13 mouse cellular contexts compared by ENCODE assay signal in genomic region chr4:96697511-96698217, GRCm38 (mm10). TPM values are rescaled to one million over a fixed set of nuclear protein-coding genes. Genes with fewer than 3 reads are reported as not detected.
DNase-seq lines count a peak whose midpoint lies in the region; ATAC-seq and TF ChIP-seq lines count a peak whose summit lies in the region.
"Had no signal": no experiment of that assay in that cellular context is flagged by ENCODE, and none has a peak within 500 bp of the region (broad histone marks: within the 10 kb centered on the region; RNA-seq: fewer than 3 reads in every experiment).

No protein-coding gene starts in this region.

- H3K36me3 ChIP-seq in E14TG2a.4 (ENCODE audit: insufficient read depth, low read length): no peaks in the 10 kb centered on the region
- no peaks in the 10 kb centered on the region for H3K36me3 ChIP-seq in hindbrain, embryonic 12.5 days
- no peaks in the 10 kb centered on the region for H3K36me3 ChIP-seq in midbrain, embryonic 14.5 days (ENCODE audit: control insufficient read depth, insufficient read depth, low read length)

- no peak overlapping the region for H3K4me3 ChIP-seq in cerebellum, adult 2 months (replicated peaks; ENCODE audit: insufficient read depth, low read depth, low read length)
- peak overlapping the region; percentile 23; the same call in 1 of the 2 replicates for H3K4me3 ChIP-seq in E14TG2a.4 (replicated peaks; ENCODE audit: low read length)
- H3K4me3 ChIP-seq in hindbrain, embryonic 12.5 days: no peak overlapping the region
- no peak overlapping the region for H3K4me3 ChIP-seq in midbrain, embryonic 14.5 days (replicated peaks; ENCODE audit: low read depth, low read length)

- intact Hi-C loops in heart, postnatal 14 days (cut with DNase I): no loop called here

- H3K9me3 ChIP-seq in E14TG2a.4 (ENCODE audit: low read length): no peaks in the 10 kb centered on the region
- H3K9me3 ChIP-seq in hindbrain, embryonic 12.5 days (replicated peaks): no peaks in the 10 kb centered on the region
- H3K9me3 ChIP-seq in midbrain, embryonic 14.5 days (ENCODE audit: control insufficient read depth, low read length): no peaks in the 10 kb centered on the region

- WGBS in cerebellum, adult 2 months: 54% methylated on average over 15 of the region's 15 CpGs
- 50% methylated on average over 15 of the region's 15 CpGs for WGBS in hindbrain, embryonic 12.5 days
- 59% methylated on average over 15 of the region's 15 CpGs for WGBS in midbrain, embryonic 14.5 days

- 0 out of 2 replicates have a peak overlapping the region, but pooled peaks have one; percentile 1 for H3K4me2 ChIP-seq in hindbrain, embryonic 12.5 days (replicated peaks)
- no peak overlapping the region for H3K4me2 ChIP-seq in midbrain, embryonic 14.5 days (ENCODE audit: low read length)

- H3K27ac ChIP-seq in cerebellum, adult 2 months (ENCODE audit: insufficient read depth, low read length): no peak overlapping the region
- peak overlapping the region; percentile 42 for H3K27ac ChIP-seq in hindbrain, embryonic 12.5 days
- peak overlapping the region; percentile 62 for H3K27ac ChIP-seq in midbrain, embryonic 14.5 days (replicated peaks; ENCODE audit: low read depth, low read length)

- TF ChIP-seq CTCF in cerebellum, adult 2 months (IDR thresholded peaks at IDR 0.05; ENCODE audit: borderline replicate concordance, insufficient read depth, low read depth, low read length): no peak
- no peak for TF ChIP-seq CTCF in E14TG2a.4 (conservative IDR thresholded peaks at IDR 0.05; ENCODE audit: low read length)

- H3K4me1 ChIP-seq in cerebellum, adult 2 months (ENCODE audit: control insufficient read depth, insufficient read depth, low read length): no peaks in the 10 kb centered on the region
- H3K4me1 ChIP-seq in E14TG2a.4 (replicated peaks; ENCODE audit: low read depth, low read length): no peaks in the 10 kb centered on the region; the same call in 1 of the 2 replicates
- H3K4me1 ChIP-seq in hindbrain, embryonic 12.5 days: peaks cover 14% of the 10 kb centered on the region
- H3K4me1 ChIP-seq in midbrain, embryonic 14.5 days (ENCODE audit: control insufficient read depth, insufficient read depth, low read length): peaks cover 13% of the 10 kb centered on the region; the same call in 1 of the 2 replicates

- H3K27me3 ChIP-seq in cerebellum, adult 2 months (ENCODE audit: control insufficient read depth, insufficient read depth, low read length): no peaks in the 10 kb centered on the region; the same call in 1 of the 2 replicates
- peaks cover 8% of the 10 kb centered on the region; the same call in 1 of the 2 replicates for H3K27me3 ChIP-seq in E14TG2a.4 (ENCODE audit: insufficient read depth, low read length)
- H3K27me3 ChIP-seq in hindbrain, embryonic 12.5 days: no peaks in the 10 kb centered on the region
- no peaks in the 10 kb centered on the region for H3K27me3 ChIP-seq in midbrain, embryonic 14.5 days (ENCODE audit: control insufficient read depth, insufficient read depth, low read length)

- H3K9ac ChIP-seq in hindbrain, embryonic 12.5 days: no peak overlapping the region
- H3K9ac ChIP-seq in midbrain, embryonic 14.5 days (replicated peaks; ENCODE audit: low read length): no peak overlapping the region

- no peak for TF ChIP-seq POLR2A in cerebellum, adult 2 months (IDR thresholded peaks at IDR 0.05; ENCODE audit: borderline replicate concordance, insufficient read depth, low read length)

- peak; percentile 89 for ATAC-seq in hindbrain, embryonic 12.5 days (ENCODE audit: low FRiP score)
- peak; percentile 73 for ATAC-seq in midbrain, embryonic 14.5 days (ENCODE audit: low FRiP score, low TSS enrichment)
- no peak for ATAC-seq in granulocyte monocyte progenitor cell, adult 5-6 weeks (replicated peaks; ENCODE audit: poor library complexity, severe bottlenecking)

- peak; percentile 86 to 93 for DNase-seq in cerebellum, postnatal 10 days
- no peak for DNase-seq in cerebellum, adult 2 months
- DNase-seq in midbrain, embryonic 14.5 days: peak; percentile 64
- DNase-seq in spleen, postnatal 36 days (ENCODE audit: low spot score in 2 of 2): no peak
- DNase-seq in heart, postnatal 14 days: no peak
- DNase-seq: adrenal gland, postnatal 14 days; kidney, adult 8-10 months; thymus, adult 2 months had no signal

RNA-seq across cellular contexts. Expression of gene Cyp2j5, which starts 33.7 kb away (rescaled TPM):
- not detected in 2 replicates for polyA plus RNA-seq in cerebellum, adult 2 months (2012; rRNA removed)
- not detected in 2 replicates for polyA plus RNA-seq in hindbrain, embryonic 12.5 days (2016; fragmentation: Nextera tagmentation; extraction: Ambion mirVana)
- not detected in 2 replicates for polyA plus RNA-seq in midbrain, embryonic 14.5 days (2014; fragmentation: Nextera tagmentation; extraction: Ambion mirVana)
- total RNA-seq in heart, postnatal 14 days (2021): not detected
- total RNA-seq in granulocyte monocyte progenitor cell, adult 5-6 weeks (2014; fragmentation: Nextera tagmentation): not detected in 2 replicates
- total RNA-seq in granulocyte monocyte progenitor cell, adult 5-6 weeks (2017): not detected in 2 replicates
- total RNA-seq: monocyte, adult 5-6 weeks had no signal
- polyA plus RNA-seq: frontal cortex, adult 2 months had no signal

Comparison
In these comparisons a context has a peak if more than half of its experiments do, and no peak if none do; other contexts are left out.
1. DNase-seq: peak in cerebellum, postnatal 10 days (2 of 2) and midbrain, embryonic 14.5 days (single experiment); none in cerebellum, adult 2 months (0 of 2), spleen, postnatal 36 days (0 of 2) and heart, postnatal 14 days (0 of 2).